Mouse (Mus musculus) liver, adult 2 months (tissue): ENCODE results near the gene Zcchc14.

ENCODE experiments used
- CTCF ChIP-seq: fragments of 200-500 bp; IDR thresholded peaks from 2 replicates; pipeline ENCODE4 v1.5.1; 2011; ENCODE audit warnings: low read depth, low read length, control low read depth
- POLR2A ChIP-seq: fragments of 200-500 bp; IDR thresholded peaks from 2 replicates; pipeline ENCODE4 v1.6.1; 2011; ENCODE audit warnings: low read length, control low read depth; ENCODE audit not compliant: insufficient read depth; ENCODE audit errors: extremely low read depth

GRCm38 (mm10) chr8:121632401-121632800 lies 20.3 kb downstream of the Zcchc14 start:
- TF ChIP-seq CTCF: no peak
- no peak for TF ChIP-seq POLR2A
